Mouse (Mus musculus) frontal cortex, postnatal 25 days (tissue): Measurements from ENCODE around the gene Arhgap32.

Experiments
- DNase-seq, 2 experiments: peaks; one replicate each; pipeline ENCODE4 v3.0.0; 2022; ENCODE audit warnings: low spot score in 2 of 2

The Arhgap32 gene

GRCm38 (mm10) chr9:32250486-32250885 lies 134.6 kb downstream of the Arhgap32 start:
- no peak for DNase-seq

GRCm38 (mm10) chr9:32253721-32254120 lies 137.8 kb downstream of the Arhgap32 start:
- DNase-seq: no peak

- DNase-seq: no peak
Measured at GRCm38 (mm10) chr9:32257365-32257764, 141.4 kb downstream of the Arhgap32 start.

GRCm38 (mm10) chr9:32257882-32258281 lies 141.9 kb downstream of the Arhgap32 start:
- DNase-seq: no peak

- peak in 1 of 2 experiments; percentile 66 for DNase-seq
Measured at GRCm38 (mm10) chr9:32271896-32272444, 156.0 kb downstream of the Arhgap32 start.

- no peak for DNase-seq
Measured at GRCm38 (mm10) chr9:32278052-32278451, 162.1 kb downstream of the Arhgap32 start.

GRCm38 (mm10) chr9:32279789-32280188 lies 163.9 kb downstream of the Arhgap32 start:
- no peak for DNase-seq

- no peak for DNase-seq
Measured at GRCm38 (mm10) chr9:32280456-32280855, 164.5 kb downstream of the Arhgap32 start.

GRCm38 (mm10) chr9:32283591-32283990 lies 167.7 kb downstream of the Arhgap32 start:
- DNase-seq: no peak

GRCm38 (mm10) chr9:32291618-32292017 lies 175.7 kb downstream of the Arhgap32 start:
- no peak for DNase-seq

GRCm38 (mm10) chr9:32292686-32293085 lies 176.8 kb downstream of the Arhgap32 start:
- DNase-seq: no peak

- no peak for DNase-seq
Measured at GRCm38 (mm10) chr9:32295061-32295800, 179.3 kb downstream of the Arhgap32 start.

- DNase-seq: no peak
Measured at GRCm38 (mm10) chr9:32302501-32303150, 186.7 kb downstream of the Arhgap32 start.

GRCm38 (mm10) chr9:32311786-32312185 lies 195.8 kb downstream of the Arhgap32 start:
- no peak for DNase-seq

- no peak for DNase-seq
Measured at GRCm38 (mm10) chr9:32312208-32312607, 196.3 kb downstream of the Arhgap32 start.

- DNase-seq: no peak
Measured at GRCm38 (mm10) chr9:32314071-32314470, 198.1 kb downstream of the Arhgap32 start.

GRCm38 (mm10) chr9:32315999-32316398 lies 200.1 kb downstream of the Arhgap32 start:
- no peak for DNase-seq
